Mouse (Mus musculus) ES-E14 (cell line): ENCODE data around the gene Gm28308. TPM values are rescaled to one million over a fixed set of nuclear protein-coding genes. Genes with fewer than 3 reads are reported as not detected.
A peak's percentile ranks its signal among the peaks of the same experiment; 100 is the strongest.

Source experiments
- DNase-seq: peaks from one replicate; pipeline ENCODE4 v3.0.0-alpha.2; 2013; ENCODE audit warnings: low read depth, low spot score
- H3K27ac ChIP-seq: 2 replicates; pipeline ENCODE4 v1.5.1; 2012; ENCODE audit warnings: low read depth, mild to moderate bottlenecking, low read length, moderate library complexity, mixed read lengths; ENCODE audit not compliant: poor library complexity, insufficient read depth, severe bottlenecking
- H3K36me3 ChIP-seq: 2 replicates; pipeline ENCODE4 v1.6.1; 2012; ENCODE audit warnings: mild to moderate bottlenecking, low read length, moderate library complexity, mixed read lengths; ENCODE audit not compliant: control insufficient read depth, poor library complexity, insufficient read depth, severe bottlenecking
- H3K4me1 ChIP-seq, 2 experiments: fragments of 150-350 bp in 1 of 2; sonication (generic) in 1 of 2; 2 replicates each; pipeline ENCODE4 v1.6.1; 2012; ENCODE audit warnings: low read length in 2 of 2, mild to moderate bottlenecking in 1 of 2, mixed read lengths in 1 of 2; ENCODE audit not compliant: control insufficient read depth in 2 of 2, insufficient read depth in 2 of 2, poor library complexity in 1 of 2
- H3K4me3 ChIP-seq, 2 experiments: fragments of 150-350 bp in 1 of 2; sonication (generic) in 1 of 2; 2 replicates each; pipeline ENCODE4 v1.5.1; 2012; ENCODE audit warnings: low read length in 2 of 2, low read depth in 1 of 2, mild to moderate bottlenecking in 1 of 2, mixed read lengths in 1 of 2; ENCODE audit not compliant: insufficient read depth in 1 of 2, poor library complexity in 1 of 2, severe bottlenecking in 1 of 2
- H3K9ac ChIP-seq: 2 replicates; pipeline ENCODE4 v1.6.1; 2012; ENCODE audit warnings: low read depth, mild to moderate bottlenecking, low read length, mixed read lengths; ENCODE audit not compliant: poor library complexity, insufficient read depth, severe bottlenecking
- H3K9me3 ChIP-seq: fragments of 150-350 bp; sonication (generic); 2 replicates; pipeline ENCODE4 v1.6.1; 2012; ENCODE audit warnings: low read depth, mild to moderate bottlenecking, low read length; ENCODE audit not compliant: control insufficient read depth, insufficient read depth
- CHD2 ChIP-seq: IDR thresholded peaks from 2 replicates; pipeline ENCODE4 v1.6.1; 2014; ENCODE audit warnings: mild to moderate bottlenecking, low read depth, low read length, inconsistent platforms
- HCFC1 ChIP-seq: IDR thresholded peaks from 2 replicates; pipeline ENCODE4 v1.6.1; 2012; ENCODE audit warnings: low read length, inconsistent platforms, borderline replicate concordance; ENCODE audit not compliant: insufficient read depth
- MAFK ChIP-seq: IDR thresholded peaks from 2 replicates; pipeline ENCODE4 v1.6.1; 2014; ENCODE audit warnings: mild to moderate bottlenecking, low read depth, low read length, inconsistent platforms; ENCODE audit not compliant: insufficient read depth
- ZC3H11A ChIP-seq: IDR thresholded peaks from 2 replicates; pipeline ENCODE4 v1.6.1; 2012; ENCODE audit warnings: low read depth, mild to moderate bottlenecking, inconsistent platforms, low read length, borderline replicate concordance
- ZNF384 ChIP-seq: IDR thresholded peaks from 2 replicates; pipeline ENCODE4 v1.6.1; 2012; ENCODE audit warnings: low read depth, low read length, inconsistent platforms
- in situ Hi-C, 2 experiments: fragments of 600-800 bp; cut with MboI; formaldehyde crosslinking; loops; one replicate each; pipeline ENCODE4 v1.15.1; 2025; ENCODE audit warnings: low sequenced_read_pairs in 2 of 2, inconsistent platforms in 1 of 2; ENCODE audit not compliant: unreplicated experiment in 2 of 2
- total RNA-seq: library from RNA; depleted of rRNA; stranded (reverse); fragments of 300-350 nt; gene quantifications from 2 replicates; pipeline ENCODE4 v1.2.3, GENCODE M21; 2012

The Gm28308 gene
- total RNA-seq, 1 experiment, result 0.31 TPM

DNA sequence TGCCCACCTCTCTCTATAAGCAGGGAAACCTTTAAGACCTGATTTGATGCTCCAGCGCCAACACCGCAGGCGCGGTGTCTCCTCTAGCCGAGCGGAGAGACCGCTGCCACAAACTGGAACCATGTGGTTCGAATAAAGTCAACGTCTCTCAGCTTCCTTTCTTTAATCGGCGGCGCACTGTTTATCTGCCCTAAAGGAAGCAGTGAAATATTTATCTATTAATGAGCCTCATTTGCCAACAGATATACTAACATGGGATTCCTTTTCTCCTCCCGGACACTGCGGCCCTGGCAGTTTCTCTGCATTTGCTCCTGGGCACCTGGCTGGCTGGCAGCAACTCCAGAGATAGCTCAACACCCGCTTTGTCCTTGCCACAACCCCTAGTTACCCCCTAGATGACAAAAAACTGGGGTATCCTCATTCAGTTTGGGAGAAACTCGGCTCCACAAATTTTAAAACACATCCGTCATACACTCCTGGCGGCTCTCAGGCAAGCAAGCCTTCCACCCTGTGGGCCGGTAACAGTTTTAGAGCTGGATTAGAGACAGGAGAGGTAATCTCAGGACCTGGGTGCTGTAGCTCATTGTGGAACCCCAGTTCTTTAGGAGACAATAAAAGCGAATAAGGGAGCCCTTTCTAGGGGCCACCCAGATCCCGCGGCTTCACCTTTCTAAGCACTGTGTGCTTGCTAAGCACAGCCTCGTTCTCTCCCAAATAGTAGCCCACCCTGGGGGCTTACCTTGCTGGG lies 4.9 kb upstream of the Gm28308 start:
- Histone ChIP-seq H3K36me3 (no peaks in the 10 kb centered on the region), H3K4me1 (peaks cover 0 to 8% of the 10 kb centered on the region in 2 experiments; a peak in 1 of 4 replicates), H3K27ac (no peak overlapping the region), H3K9me3 (no peaks in the 10 kb centered on the region), H3K4me3 (peak overlapping the region; percentile 49 to 51; a peak in 3 of 4 replicates), H3K9ac (no peak overlapping the region)
- no peak for DNase-seq
- in situ Hi-C loops, result loop anchor here (5.0 to 25.0 kb wide), 2 partner anchors 606 to 1046 kb away; no protein-coding TSS in a partner anchor
- TF ChIP-seq CHD2 (no peak), ZC3H11A (no peak), ZNF384 (no peak)

DNA sequence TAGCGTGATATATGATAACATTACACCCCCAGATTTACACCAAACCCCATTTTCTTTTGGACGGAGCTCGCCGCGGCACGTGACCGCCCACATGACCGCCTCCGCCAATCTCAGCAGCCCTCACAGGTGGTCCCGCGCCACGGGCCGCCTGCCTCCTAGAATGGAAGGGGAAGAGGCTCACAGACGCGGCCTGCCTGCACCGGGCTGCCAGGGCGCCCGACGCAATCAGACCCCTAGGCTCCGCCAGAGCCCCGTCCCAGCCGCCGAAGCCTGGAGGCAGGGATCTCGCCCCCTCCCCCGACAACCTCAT lies 4.3 kb upstream of the Gm28308 start:
- TF ChIP-seq ZC3H11A, result no peak
- no peak for TF ChIP-seq ZNF384
- TF ChIP-seq CHD2, result no peak
- no peak for TF ChIP-seq MAFK
- TF ChIP-seq HCFC1, result no peak
- H3K9me3 ChIP-seq, result no peaks in the 10 kb centered on the region
- in situ Hi-C loops, result loop anchor here (5.0 to 25.0 kb wide), 2 partner anchors 605 to 1045 kb away; no protein-coding TSS in a partner anchor
- H3K27ac ChIP-seq, result no peak overlapping the region
- H3K4me3 ChIP-seq, result peak overlapping the region; percentile 49 to 51
- H3K4me1 ChIP-seq, result peaks cover 0 to 8% of the 10 kb centered on the region in 2 experiments; a peak in 1 of 4 replicates
- no peak overlapping the region for H3K9ac ChIP-seq
- no peaks in the 10 kb centered on the region for H3K36me3 ChIP-seq
- DNase-seq, result no peak

DNA sequence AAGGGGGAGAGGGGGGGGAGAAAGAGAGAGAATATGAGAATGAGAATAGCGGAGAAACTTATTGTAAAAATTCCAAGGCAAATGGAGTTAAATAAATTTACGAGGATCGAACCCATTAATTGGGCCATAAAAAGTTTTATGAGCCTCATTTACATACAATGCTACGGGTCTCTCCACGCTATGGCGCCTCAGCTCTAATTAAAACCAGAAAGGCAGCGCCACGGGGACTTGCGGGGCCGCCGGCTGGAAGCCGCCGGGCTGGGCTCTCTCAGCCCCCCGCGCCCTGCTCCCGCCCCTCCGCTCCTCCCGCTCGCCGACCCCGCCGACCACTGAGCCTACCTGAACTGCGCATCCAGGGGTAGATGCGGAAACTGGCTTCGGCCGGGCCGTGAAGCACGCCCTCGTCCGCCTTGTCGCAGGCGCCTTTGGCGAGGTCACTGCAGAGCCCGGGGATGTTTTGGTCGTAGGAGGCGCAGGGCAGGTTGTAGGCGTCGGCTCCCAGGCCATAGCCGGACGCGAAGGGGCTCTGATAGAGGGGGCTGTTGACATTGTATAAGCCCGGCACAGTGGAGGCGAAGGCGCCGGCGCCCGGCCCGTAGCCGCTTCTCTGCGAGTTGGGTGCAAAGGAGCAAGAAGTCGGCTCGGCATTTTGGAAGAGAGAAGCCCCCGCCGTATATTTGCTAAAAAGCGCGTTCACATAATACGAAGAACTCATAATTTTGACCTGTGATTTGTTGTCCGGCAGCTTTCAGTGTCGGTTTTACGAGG lies 3.7 kb upstream of the Gm28308 start:
- no peak for TF ChIP-seq ZNF384
- no peak for TF ChIP-seq ZC3H11A
- TF ChIP-seq MAFK, result no peak
- no peak for TF ChIP-seq HCFC1
- H3K9ac ChIP-seq, result no peak overlapping the region
- peaks cover 0 to 5% of the 10 kb centered on the region in 2 experiments; a peak in 1 of 4 replicates for H3K4me1 ChIP-seq
- DNase-seq, result no peak
- peak overlapping the region; percentile 49 to 51 for H3K4me3 ChIP-seq
- no peaks in the 10 kb centered on the region for H3K9me3 ChIP-seq
- no peak overlapping the region for H3K27ac ChIP-seq
- H3K36me3 ChIP-seq, result no peaks in the 10 kb centered on the region
- in situ Hi-C loops, result loop anchor here (5.0 to 25.0 kb wide), 2 partner anchors 605 to 1045 kb away; no protein-coding TSS in a partner anchor

DNA sequence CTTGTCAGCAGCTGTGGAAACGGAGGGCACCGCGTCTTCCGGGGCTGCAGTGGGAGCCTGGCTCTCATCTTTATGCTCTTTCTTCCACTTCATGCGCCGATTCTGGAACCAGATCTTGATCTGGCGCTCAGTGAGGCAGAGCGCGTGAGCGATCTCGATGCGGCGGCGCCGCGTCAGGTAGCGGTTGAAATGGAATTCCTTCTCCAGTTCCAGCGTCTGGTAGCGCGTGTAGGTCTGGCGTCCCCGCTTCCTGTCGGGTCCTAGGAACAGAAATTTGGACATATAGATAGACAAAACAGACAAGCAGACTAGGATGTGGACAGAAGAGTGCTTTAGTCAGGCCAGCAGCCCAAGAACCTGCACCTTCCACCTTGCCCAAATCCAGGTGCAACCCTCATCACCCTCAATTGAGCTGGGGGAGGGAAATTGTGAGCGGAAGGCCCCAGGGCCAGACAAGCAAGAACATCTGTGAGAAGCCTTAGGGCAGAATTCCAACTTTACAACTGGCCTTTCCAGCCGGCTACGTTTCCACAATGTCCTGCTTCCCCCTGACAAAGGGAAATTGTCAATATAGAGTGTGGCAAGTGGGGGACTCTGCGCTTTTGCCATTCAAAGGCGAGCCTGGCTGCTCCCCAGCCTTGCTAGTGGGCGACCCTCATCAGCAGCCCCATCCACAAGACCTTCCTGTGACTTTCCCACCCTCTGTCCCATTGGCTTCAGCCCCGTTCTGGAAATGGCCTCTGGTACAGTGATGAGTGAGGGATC lies 2.8 kb upstream of the Gm28308 start:
- in situ Hi-C loops, result loop anchor here (5.0 to 25.0 kb wide), 2 partner anchors 604 to 1044 kb away; no protein-coding TSS in a partner anchor
- no peak overlapping the region for H3K9ac ChIP-seq
- DNase-seq, result no peak
- no peak overlapping the region for H3K27ac ChIP-seq
- no peak for TF ChIP-seq CHD2
- TF ChIP-seq MAFK, result no peak
- TF ChIP-seq HCFC1, result no peak
- no peak for TF ChIP-seq ZC3H11A
- no peak for TF ChIP-seq ZNF384
- no peak overlapping the region for H3K4me3 ChIP-seq
- peaks cover 0 to 4% of the 10 kb centered on the region in 2 experiments; a peak in 1 of 4 replicates for H3K4me1 ChIP-seq
- H3K36me3 ChIP-seq, result no peaks in the 10 kb centered on the region
- H3K9me3 ChIP-seq, result no peaks in the 10 kb centered on the region
